Mouse (Mus musculus) hindbrain, embryonic 12.5 days (tissue): ENCODE measurements around the gene Rpl36a-ps1. TPM values are rescaled to one million over a fixed set of nuclear protein-coding genes. Genes with fewer than 3 reads are reported as not detected.
A peak's percentile ranks its signal among the peaks of the same experiment; 100 is the strongest.
"Not testable (repeated sequence)": the region's sequence is repeated elsewhere in the genome, so short reads cannot be mapped to it uniquely, and the experiment has no call there.

Source experiments
- ATAC-seq: fragments of 200-750 bp; cut with Nextera tagmentation; 2 replicates; pipeline ENCODE4 v1.8.0; 2017; ENCODE audit warnings: moderate TSS enrichment; ENCODE audit not compliant: low FRiP score
- H3K27ac ChIP-seq: fragments of 300-500 bp; sonication (generic); 2 replicates; pipeline ENCODE4 v1.5.1; 2016; ENCODE audit warnings: mild to moderate bottlenecking
- H3K27me3 ChIP-seq: fragments of 300-500 bp; sonication (generic); 2 replicates; pipeline ENCODE4 v1.6.1; 2016; ENCODE audit warnings: mild to moderate bottlenecking
- H3K36me3 ChIP-seq: fragments of 300-500 bp; sonication (generic); 2 replicates; pipeline ENCODE4 v1.6.1; 2016; ENCODE audit warnings: mild to moderate bottlenecking
- H3K4me1 ChIP-seq: fragments of 300-500 bp; sonication (generic); 2 replicates; pipeline ENCODE4 v1.6.1; 2016
- H3K4me2 ChIP-seq: fragments of 300-500 bp; sonication (generic); replicated peaks from 2 replicates; pipeline ENCODE4 v1.6.1; 2016; ENCODE audit warnings: mild to moderate bottlenecking
- H3K4me3 ChIP-seq: fragments of 300-500 bp; sonication (generic); 2 replicates; pipeline ENCODE4 v1.5.1; 2016; ENCODE audit warnings: mild to moderate bottlenecking
- H3K9ac ChIP-seq: fragments of 300-500 bp; sonication (generic); 2 replicates; pipeline ENCODE4 v1.6.1; 2016; ENCODE audit warnings: mild to moderate bottlenecking, moderate library complexity
- H3K9me3 ChIP-seq: fragments of 300-500 bp; sonication (generic); replicated peaks from 2 replicates; pipeline ENCODE4 v1.6.1; 2016; ENCODE audit warnings: mild to moderate bottlenecking
- WGBS: fragments of 180-500 bp; shearing (Covaris S2); methylation state at CpG from one replicate; pipeline ENCODE4 v1.1.7; 2016; 5-methylcytosine and 5-hydroxymethylcytosine counted together
- polyA plus RNA-seq: library from polyadenylated mRNA; unstranded; fragments of >200 nt; fragmentation: Nextera tagmentation; extraction: Ambion mirVana; gene quantifications from 2 replicates; pipeline ENCODE4 v1.2.1, GENCODE M21; 2016

Gene Rpl36a-ps1
- polyA plus RNA-seq = 1.6 TPM in 1 of 2 replicates, not detected in the other

DNA sequence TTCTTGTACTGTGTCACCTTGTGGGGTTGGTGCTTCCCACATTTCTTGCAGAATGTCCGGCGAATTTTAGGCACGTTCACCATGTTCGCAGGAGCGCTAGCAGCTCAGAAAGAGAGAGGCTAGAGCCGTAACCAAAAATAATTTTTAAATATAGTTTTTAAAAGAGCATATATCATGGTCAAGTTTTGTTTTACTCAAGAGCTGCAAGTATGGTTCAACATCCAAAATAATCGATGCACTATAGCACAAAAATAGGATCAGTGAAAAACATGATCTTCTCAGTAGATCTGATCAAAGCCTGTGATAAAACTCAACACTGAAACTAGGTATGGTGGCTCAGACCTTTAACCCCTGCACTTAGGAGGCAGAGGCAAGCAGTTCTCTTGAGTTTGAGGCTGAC is at the start of gene Rpl36a-ps1:
Gene Rpl36a-ps1, minus strand, starts transcription at position 101 of the 400 bp plus-strand sequence.
- 96% methylated on average over 7 of the region's 7 CpGs for WGBS
- Histone ChIP-seq H3K27me3 (no peaks in the 10 kb centered on the region), H3K9ac (no peak within 1 kb of the TSS), H3K9me3 (no peaks in the 10 kb centered on the region), H3K4me3 (no peak within 1 kb of the TSS), H3K4me1 (no peaks in the 10 kb centered on the region), H3K4me2 (no peak within 1 kb of the TSS), H3K36me3 (no peaks in the 10 kb centered on the region), H3K27ac (no peak within 1 kb of the TSS)
- ATAC-seq = no peak

DNA sequence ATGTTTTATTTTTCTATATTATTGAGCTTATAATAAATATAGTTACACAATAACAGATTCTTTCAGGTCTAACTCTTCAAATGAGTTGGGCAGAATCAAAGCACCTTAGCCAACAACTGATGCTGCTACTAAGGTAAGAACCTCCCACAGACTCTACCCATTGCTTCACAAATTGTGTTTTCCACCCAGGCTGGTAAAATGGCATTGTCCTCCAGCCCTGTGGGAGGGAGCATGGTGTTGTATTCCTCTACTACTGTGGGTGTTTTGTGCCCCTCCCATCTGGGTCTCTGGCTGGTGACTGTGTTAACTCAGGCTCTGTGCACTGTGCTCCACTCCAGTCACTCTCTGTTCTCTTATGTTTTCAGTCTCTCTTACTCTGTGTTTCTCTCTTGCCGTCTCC is 49.4 kb upstream of the Rpl36a-ps1 start:
- peak overlapping the region; percentile 70 for H3K4me2 ChIP-seq
- 44% methylated on average over 1 of the region's 1 CpGs for WGBS
- peak overlapping the region; percentile 97; the same call in 1 of the 2 replicates for H3K4me3 ChIP-seq
- no peaks in the 10 kb centered on the region for H3K27me3 ChIP-seq
- H3K27ac ChIP-seq = no peak overlapping the region
- no peak for ATAC-seq
- H3K9me3 ChIP-seq = no peaks in the 10 kb centered on the region
- 0 out of 2 replicates have a peak, but pooled peaks cover 5% of the 10 kb centered on the region for H3K36me3 ChIP-seq
- H3K4me1 ChIP-seq = peaks cover 26% of the 10 kb centered on the region
- H3K9ac ChIP-seq = peak overlapping the region; percentile 44

DNA sequence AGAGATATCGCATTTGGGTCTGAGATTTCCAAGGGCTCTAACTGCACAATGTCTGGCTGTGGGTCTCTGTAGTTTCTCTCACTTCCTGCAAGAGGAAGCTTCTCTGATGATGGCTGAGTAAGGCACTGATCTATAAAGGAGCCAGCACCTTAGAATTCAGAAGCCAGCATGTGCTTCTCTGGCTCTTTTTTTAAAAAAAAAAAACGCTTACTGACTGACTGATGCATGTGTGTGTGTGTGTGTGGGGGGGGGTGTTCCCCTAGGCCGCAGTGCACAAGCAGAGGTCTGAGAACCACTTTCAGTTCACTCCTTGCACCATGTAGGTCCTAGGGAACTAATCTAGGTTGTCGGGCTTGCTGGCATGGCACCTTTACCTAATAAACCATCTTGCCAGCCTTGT is 47.3 kb upstream of the Rpl36a-ps1 start:
- H3K36me3 ChIP-seq = peaks cover 7% of the 10 kb centered on the region; the same call in 1 of the 2 replicates
- no peak for ATAC-seq
- 71% methylated on average over 4 of the region's 4 CpGs for WGBS
- H3K4me3 ChIP-seq = no peak overlapping the region
- H3K4me1 ChIP-seq = peaks cover 26% of the 10 kb centered on the region
- H3K9ac ChIP-seq = no peak overlapping the region
- no peaks in the 10 kb centered on the region for H3K27me3 ChIP-seq
- H3K4me2 ChIP-seq = no peak overlapping the region
- no peaks in the 10 kb centered on the region for H3K9me3 ChIP-seq
- H3K27ac ChIP-seq = no peak overlapping the region

DNA sequence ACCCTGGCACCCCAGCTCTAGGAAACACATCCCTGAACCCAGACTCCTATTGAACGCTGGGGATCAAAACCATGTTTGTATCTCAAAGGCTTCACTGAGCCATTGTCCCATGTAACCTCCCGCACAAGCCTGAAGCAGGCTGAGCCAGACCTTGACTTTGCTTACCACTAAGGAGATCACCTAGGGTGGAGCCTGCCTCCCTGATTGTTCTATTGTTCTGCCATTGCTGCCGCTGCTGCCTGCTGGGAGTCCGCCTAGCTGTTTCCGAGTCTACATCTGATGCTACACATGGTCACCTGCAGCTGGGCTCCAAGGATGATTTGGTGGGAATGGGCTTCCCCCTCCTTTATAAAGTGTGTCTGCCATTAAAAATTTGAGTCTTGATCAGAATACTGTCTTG is 45.2 kb upstream of the Rpl36a-ps1 start:
- H3K4me2 ChIP-seq, H3K9ac ChIP-seq, H3K27ac ChIP-seq, ATAC-seq, H3K9me3 ChIP-seq, H3K4me3 ChIP-seq, H3K27me3 ChIP-seq: not testable (repeated sequence)
- peaks cover 19% of the 10 kb centered on the region for H3K4me1 ChIP-seq
- 55% methylated on average over 5 of the region's 5 CpGs for WGBS
- H3K36me3 ChIP-seq = peaks cover 17% of the 10 kb centered on the region

DNA sequence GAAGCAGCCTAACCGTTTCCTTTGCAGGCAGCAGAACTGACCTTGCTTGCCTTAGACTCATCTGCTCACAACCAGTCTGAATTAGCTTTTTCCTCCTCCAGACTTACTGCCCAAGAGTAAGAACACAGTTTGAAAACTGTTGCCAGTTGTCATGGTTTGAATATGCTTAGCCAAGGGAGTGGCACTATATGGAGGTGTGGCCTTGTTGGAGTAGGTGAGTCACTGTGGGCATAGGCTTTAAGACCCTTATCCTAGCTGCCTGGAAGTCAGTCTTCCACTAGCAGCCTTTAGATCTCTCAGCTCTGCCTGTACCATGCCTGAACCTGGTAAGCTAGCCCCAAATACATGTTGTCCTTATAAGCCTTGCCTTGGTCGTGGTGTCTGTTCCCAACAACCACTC is 43.6 kb upstream of the Rpl36a-ps1 start:
- Histone ChIP-seq H3K9ac (no peak overlapping the region), H3K36me3 (peaks cover 23% of the 10 kb centered on the region), H3K4me1 (0 out of 2 replicates have a peak, but pooled peaks cover 10% of the 10 kb centered on the region), H3K4me3 (no peak overlapping the region), H3K9me3 (no peaks in the 10 kb centered on the region), H3K27ac (no peak overlapping the region), H3K27me3 (no peaks in the 10 kb centered on the region), H3K4me2 (no peak overlapping the region)
- 90% methylated on average over 2 of the region's 2 CpGs for WGBS
- ATAC-seq = no peak

DNA sequence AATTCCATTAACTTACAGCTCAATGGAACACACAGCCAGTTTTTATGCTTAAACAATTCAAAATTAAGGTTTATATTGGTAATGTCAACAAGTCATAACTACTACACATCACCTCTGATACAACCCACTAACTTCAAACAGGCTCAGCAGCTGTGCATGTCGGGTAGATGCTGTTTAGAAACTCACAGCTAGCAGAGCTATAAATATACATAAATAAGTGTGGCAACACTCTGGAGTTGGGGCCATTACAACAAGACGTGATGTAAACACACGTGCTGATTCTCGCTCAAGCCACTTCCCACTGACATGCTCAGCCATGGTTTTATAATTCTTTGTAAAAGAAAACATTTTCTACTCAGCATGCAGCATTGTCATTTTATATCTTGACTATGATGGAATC is 41.9 kb upstream of the Rpl36a-ps1 start:
- no peak for ATAC-seq
- H3K4me1 ChIP-seq = 0 out of 2 replicates have a peak, but pooled peaks cover under 1% of the 10 kb centered on the region
- WGBS = 83% methylated on average over 4 of the region's 4 CpGs

DNA sequence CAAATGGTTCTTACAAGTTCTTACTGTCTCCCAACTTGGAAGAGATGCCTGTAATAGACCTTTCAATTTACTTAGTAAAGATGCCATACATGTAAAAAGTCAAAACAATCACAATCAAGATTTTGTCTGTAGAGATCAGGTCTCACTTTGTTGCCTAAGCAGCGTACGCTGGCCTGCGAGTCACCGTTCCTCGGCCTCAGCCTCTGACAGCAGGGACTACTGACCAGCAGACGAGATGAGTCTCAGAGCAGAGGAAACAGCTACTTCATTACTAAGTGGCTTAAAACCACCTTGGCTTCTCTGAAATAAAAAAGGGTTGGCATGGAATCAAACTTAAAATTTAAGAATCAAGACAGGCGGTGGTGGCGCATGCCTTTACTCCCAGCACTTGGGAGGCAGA is 40.7 kb upstream of the Rpl36a-ps1 start:
- 93% methylated on average over 8 of the region's 8 CpGs for WGBS
- H3K4me2 ChIP-seq, H3K27ac ChIP-seq, H3K27me3 ChIP-seq, H3K9me3 ChIP-seq, H3K4me3 ChIP-seq, H3K9ac ChIP-seq, H3K4me1 ChIP-seq, ATAC-seq: not testable (repeated sequence)
- H3K36me3 ChIP-seq = peaks cover 23% of the 10 kb centered on the region

More for the DNA sequence above, 41.9 kb upstream of the Rpl36a-ps1 start:
- no peaks in the 10 kb centered on the region for H3K27me3 ChIP-seq
- no peaks in the 10 kb centered on the region for H3K9me3 ChIP-seq
- no peak overlapping the region for H3K4me3 ChIP-seq
- H3K36me3 ChIP-seq = peaks cover 23% of the 10 kb centered on the region
- no peak overlapping the region for H3K27ac ChIP-seq
- no peak overlapping the region for H3K9ac ChIP-seq
- no peak overlapping the region for H3K4me2 ChIP-seq

DNA sequence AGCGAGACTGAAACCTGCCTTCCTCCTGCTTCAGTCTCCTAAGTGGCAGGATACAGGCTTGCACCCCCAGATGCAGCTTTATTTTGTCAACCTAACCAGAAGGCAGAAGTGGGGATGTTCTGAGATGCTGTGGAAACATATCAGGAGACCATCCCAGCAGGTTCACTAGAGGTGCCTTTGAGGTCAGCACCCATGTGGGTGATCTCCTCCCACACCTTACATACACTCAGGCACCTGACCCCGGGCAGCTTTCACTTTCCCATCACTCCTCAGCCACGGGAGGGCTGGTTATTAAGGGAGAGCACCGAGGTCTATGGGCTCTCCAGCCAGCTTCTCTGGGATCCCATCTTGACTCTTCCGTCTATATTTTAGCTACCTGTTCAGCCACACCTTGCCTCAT is 38.5 kb upstream of the Rpl36a-ps1 start:
- no peaks in the 10 kb centered on the region for H3K27me3 ChIP-seq
- 0 out of 2 replicates have a peak, but pooled peaks cover 8% of the 10 kb centered on the region for H3K4me1 ChIP-seq
- 85% methylated on average over 5 of the region's 5 CpGs for WGBS
- no peak overlapping the region for H3K4me2 ChIP-seq
- H3K9me3 ChIP-seq = no peaks in the 10 kb centered on the region
- no peak overlapping the region for H3K9ac ChIP-seq
- H3K36me3 ChIP-seq = peaks cover 19% of the 10 kb centered on the region
- no peak overlapping the region for H3K27ac ChIP-seq
- no peak for ATAC-seq
- no peak overlapping the region for H3K4me3 ChIP-seq

DNA sequence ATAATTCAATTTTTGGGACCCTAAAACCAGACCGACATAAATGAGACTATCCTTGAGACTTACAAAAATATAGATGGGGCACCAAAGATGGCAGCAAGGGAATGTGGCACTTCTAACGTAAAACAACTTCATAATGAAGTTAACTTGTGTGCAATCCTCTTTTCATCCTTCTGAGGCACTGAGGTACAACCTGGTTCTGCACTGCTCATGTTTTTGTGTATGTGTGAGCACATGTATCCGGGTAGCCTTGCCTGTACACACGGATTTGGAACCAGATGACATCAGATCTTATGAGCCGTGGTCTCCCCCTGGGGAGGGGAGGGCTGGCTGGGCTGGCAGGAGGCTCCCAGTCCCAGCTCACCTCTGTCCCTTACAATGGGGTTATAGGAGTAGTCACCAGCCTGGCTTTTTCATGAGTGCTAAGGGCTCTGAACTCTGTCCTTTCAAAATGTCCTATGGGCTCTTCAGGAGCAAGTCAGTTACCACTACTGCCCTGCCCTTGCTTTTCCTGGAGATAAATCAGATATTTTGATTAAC is 37.3 kb upstream of the Rpl36a-ps1 start:
- Histone ChIP-seq H3K4me3 (no peak overlapping the region), H3K4me2 (no peak overlapping the region), H3K9ac (no peak overlapping the region), H3K4me1 (0 out of 2 replicates have a peak, but pooled peaks cover 8% of the 10 kb centered on the region), H3K27ac (no peak overlapping the region), H3K27me3 (no peaks in the 10 kb centered on the region), H3K36me3 (peaks cover 19% of the 10 kb centered on the region), H3K9me3 (no peaks in the 10 kb centered on the region)
- 0 out of 2 replicates have a peak, but pooled peaks have one; percentile 32 for ATAC-seq
- WGBS = 87% methylated on average over 5 of the region's 5 CpGs

DNA sequence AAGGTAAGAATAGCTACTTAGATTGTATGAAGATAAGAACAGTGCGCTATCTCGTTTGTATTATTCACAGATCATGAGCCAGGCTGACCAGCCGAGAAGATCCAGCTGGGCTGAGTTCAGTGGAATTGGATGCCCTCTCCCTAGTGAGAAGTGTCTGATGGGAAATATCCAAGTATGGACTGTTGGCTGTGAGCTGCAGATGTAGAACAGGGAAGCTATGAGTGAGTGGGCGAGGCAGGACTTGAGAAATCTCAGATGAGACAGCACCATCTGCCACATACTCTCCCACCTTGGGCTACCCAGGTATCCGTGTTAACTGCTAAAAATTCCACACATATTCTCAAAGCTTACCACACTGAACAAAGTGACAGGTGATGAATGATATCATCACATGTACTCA is 35.9 kb upstream of the Rpl36a-ps1 start:
- peaks cover 12% of the 10 kb centered on the region for H3K36me3 ChIP-seq
- H3K9me3 ChIP-seq = no peaks in the 10 kb centered on the region
- 0 out of 2 replicates have a peak, but pooled peaks have one; percentile 23 for ATAC-seq
- no peak overlapping the region for H3K4me2 ChIP-seq
- 0 out of 2 replicates have a peak, but pooled peaks cover 8% of the 10 kb centered on the region for H3K4me1 ChIP-seq
- H3K27me3 ChIP-seq = no peaks in the 10 kb centered on the region
- H3K9ac ChIP-seq = no peak overlapping the region
- WGBS = 75% methylated on average over 5 of the region's 5 CpGs
- H3K4me3 ChIP-seq = no peak overlapping the region
- H3K27ac ChIP-seq = no peak overlapping the region

DNA sequence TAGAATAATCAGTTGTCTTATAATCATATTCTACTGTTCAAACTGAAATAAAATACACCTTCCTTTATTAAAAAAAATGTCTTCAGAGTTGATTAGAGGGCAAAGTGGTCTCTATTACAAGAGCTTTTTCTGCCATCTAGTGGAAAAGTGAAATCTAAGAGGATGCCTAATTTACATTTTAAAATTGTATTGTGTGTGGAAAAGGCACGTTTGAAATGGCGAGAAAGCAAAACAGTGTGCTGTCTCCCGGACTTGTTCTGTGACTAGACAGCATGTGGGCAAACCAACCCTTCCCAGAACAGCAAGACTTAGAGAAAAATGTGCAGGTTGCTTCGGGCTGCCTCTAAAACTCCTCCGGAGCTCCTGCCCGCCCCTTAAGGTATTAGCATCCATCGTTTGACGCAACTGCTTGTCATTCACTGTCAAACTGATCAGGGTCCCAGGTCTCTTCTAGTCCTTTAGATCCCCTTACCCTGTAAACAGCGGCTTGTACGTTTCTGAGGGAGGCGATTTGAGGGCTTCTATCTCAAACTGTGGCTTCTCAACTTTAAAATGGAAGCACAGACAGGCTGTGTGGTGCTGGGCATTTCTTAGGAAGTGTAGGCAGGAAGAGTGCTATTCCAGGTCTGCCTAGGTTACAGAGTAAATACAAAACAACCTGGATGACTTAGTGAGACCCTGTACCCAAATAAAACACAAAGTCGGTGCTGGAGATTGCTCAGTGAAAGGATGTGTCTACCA is 28.4 kb upstream of the Rpl36a-ps1 start:
- 0 out of 2 replicates have a peak, but pooled peaks have one; percentile 22 for ATAC-seq
- no peaks in the 10 kb centered on the region for H3K9me3 ChIP-seq
- no peaks in the 10 kb centered on the region for H3K36me3 ChIP-seq
- H3K4me3 ChIP-seq = peak overlapping the region; percentile 20
- no peaks in the 10 kb centered on the region for H3K27me3 ChIP-seq
- H3K9ac ChIP-seq = no peak overlapping the region; the same call in 1 of the 2 replicates
- WGBS = 45% methylated on average over 12 of the region's 12 CpGs
- peak overlapping the region; percentile 45 for H3K4me2 ChIP-seq
- H3K27ac ChIP-seq = no peak overlapping the region
- H3K4me1 ChIP-seq = no peaks in the 10 kb centered on the region

DNA sequence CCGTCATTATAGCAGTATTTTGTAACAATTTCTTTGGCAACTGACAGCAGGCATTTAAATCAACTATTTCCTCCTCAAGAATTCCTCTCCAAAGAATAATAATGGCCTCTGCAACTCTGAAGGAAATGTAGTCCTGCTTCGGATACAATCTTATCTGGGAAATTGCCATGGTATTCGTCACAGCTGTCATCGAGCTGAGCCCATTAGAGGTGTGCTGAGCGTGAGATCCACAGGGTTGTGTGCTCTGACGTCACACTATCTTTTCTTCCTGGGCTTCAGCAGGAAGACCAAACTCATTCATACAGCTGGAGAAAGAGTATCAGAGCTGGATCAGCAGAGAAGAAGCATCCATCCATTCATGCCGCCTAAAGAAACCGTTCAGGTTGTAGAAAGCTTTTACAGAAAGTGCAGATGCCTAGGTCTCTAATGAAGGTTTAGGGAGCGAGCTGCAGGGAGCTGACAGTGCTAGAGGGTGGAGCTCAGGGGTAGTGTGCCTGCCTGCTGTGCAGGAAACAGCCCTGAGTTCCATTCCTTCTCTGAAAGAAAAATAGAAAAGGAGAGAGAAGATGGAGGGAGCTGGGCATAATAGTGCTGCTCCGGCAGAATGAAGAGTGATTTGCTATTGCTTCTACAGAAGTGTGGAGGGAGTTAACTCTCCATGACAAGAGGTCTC is 25.2 kb upstream of the Rpl36a-ps1 start:
- H3K9me3 ChIP-seq = no peaks in the 10 kb centered on the region
- no peak overlapping the region for H3K4me3 ChIP-seq
- no peaks in the 10 kb centered on the region for H3K27me3 ChIP-seq
- no peaks in the 10 kb centered on the region for H3K36me3 ChIP-seq
- no peak for ATAC-seq
- H3K9ac ChIP-seq = no peak overlapping the region
- H3K4me1 ChIP-seq = no peaks in the 10 kb centered on the region
- H3K4me2 ChIP-seq = no peak overlapping the region
- 59% methylated on average over 10 of the region's 10 CpGs for WGBS
- H3K27ac ChIP-seq = no peak overlapping the region
